Mouse (Mus musculus) liver, embryonic 12.5 days (tissue): Measurements from ENCODE around the gene Uchl4. TPM values are rescaled to one million over a fixed set of nuclear protein-coding genes. Genes with fewer than 3 reads are reported as not detected.
"Not testable (repeated sequence)": the region's sequence is repeated elsewhere in the genome, so short reads cannot be mapped to it uniquely, and the experiment has no call there.

Source experiments
- ATAC-seq: fragments of 200-750 bp; cut with Nextera tagmentation; 2 replicates; pipeline ENCODE4 v1.8.0; 2017; ENCODE audit warnings: moderate number of reproducible peaks, mild to moderate bottlenecking, moderate library complexity
- H3K27ac ChIP-seq: fragments of 300-500 bp; sonication (generic); 2 replicates; pipeline ENCODE4 v1.5.1; 2016; ENCODE audit warnings: mild to moderate bottlenecking
- H3K27me3 ChIP-seq: fragments of 300-500 bp; sonication (generic); replicated peaks from 2 replicates; pipeline ENCODE4 v1.6.1; 2016; ENCODE audit warnings: mild to moderate bottlenecking, moderate library complexity
- H3K36me3 ChIP-seq: fragments of 300-500 bp; sonication (generic); 2 replicates; pipeline ENCODE4 v1.6.1; 2016; ENCODE audit warnings: mild to moderate bottlenecking, moderate library complexity
- H3K4me1 ChIP-seq: fragments of 300-500 bp; sonication (generic); 2 replicates; pipeline ENCODE4 v1.6.1; 2016
- H3K4me2 ChIP-seq: fragments of 300-500 bp; sonication (generic); 2 replicates; pipeline ENCODE4 v1.6.1; 2016; ENCODE audit warnings: mild to moderate bottlenecking, moderate library complexity
- H3K4me3 ChIP-seq: fragments of 300-500 bp; sonication (generic); 2 replicates; pipeline ENCODE4 v1.5.1; 2016; ENCODE audit warnings: mild to moderate bottlenecking, moderate library complexity
- H3K9ac ChIP-seq: fragments of 300-500 bp; sonication (generic); 2 replicates; pipeline ENCODE4 v1.6.1; 2016; ENCODE audit warnings: mild to moderate bottlenecking, moderate library complexity
- H3K9me3 ChIP-seq: fragments of 300-500 bp; sonication (generic); replicated peaks from 2 replicates; pipeline ENCODE4 v1.6.1; 2016; ENCODE audit warnings: mild to moderate bottlenecking, moderate library complexity
- WGBS: fragments of 180-500 bp; shearing (Covaris S2); methylation state at CpG from one replicate; pipeline ENCODE4 v1.1.7; 2016; ENCODE audit not compliant: insufficient replicate concordance; 5-methylcytosine and 5-hydroxymethylcytosine counted together
- polyA plus RNA-seq: library from polyadenylated mRNA; unstranded; fragments of >200 nt; fragmentation: Nextera tagmentation; extraction: Ambion mirVana; gene quantifications from 2 replicates; pipeline ENCODE4 v1.2.1, GENCODE M21; 2016

The Uchl4 gene
- polyA plus RNA-seq = 1.5 and 2.0 TPM in 2 replicates

GRCm38 (mm10) chr9:64234768-64235435, at the start of gene Uchl4:
TSS of gene Uchl4 (plus strand) at chr9:64235201.
- ATAC-seq = no peak
- Histone ChIP-seq H3K27ac (no peak within 1 kb of the TSS), H3K9ac (no peak within 1 kb of the TSS), H3K4me2 (no peak within 1 kb of the TSS), H3K27me3 (no peaks in the 10 kb centered on the region), H3K9me3 (no peaks in the 10 kb centered on the region), H3K4me1 (peaks cover 10% of the 10 kb centered on the region; the same call in 1 of the 2 replicates), H3K36me3 (peaks cover 10% of the 10 kb centered on the region), H3K4me3 (no peak within 1 kb of the TSS)
- WGBS = 83% methylated on average over 8 of the region's 8 CpGs

- no peak for ATAC-seq
- H3K27me3 ChIP-seq = no peaks in the 10 kb centered on the region
These were observed 41.1 kb upstream of the Uchl4 start for GRCm38 (mm10) chr9:64193879-64194278.

GRCm38 (mm10) chr9:64195554-64195953, 39.4 kb upstream of the Uchl4 start:
- no peaks in the 10 kb centered on the region for H3K27me3 ChIP-seq
- no peak overlapping the region for H3K27ac ChIP-seq
- peaks cover 4% of the 10 kb centered on the region; the same call in 1 of the 2 replicates for H3K4me1 ChIP-seq
- no peaks in the 10 kb centered on the region for H3K9me3 ChIP-seq
- no peak for ATAC-seq
- 66% methylated on average over 4 of the region's 4 CpGs for WGBS
- no peak overlapping the region for H3K4me2 ChIP-seq
- no peak overlapping the region for H3K4me3 ChIP-seq
- no peak overlapping the region for H3K9ac ChIP-seq
- peaks cover 40% of the 10 kb centered on the region for H3K36me3 ChIP-seq

More at GRCm38 (mm10) chr9:64193879-64194278, 41.1 kb upstream of the Uchl4 start:
- Histone ChIP-seq H3K27ac (no peak overlapping the region), H3K4me1 (peaks cover 4% of the 10 kb centered on the region; the same call in 1 of the 2 replicates), H3K9me3 (no peaks in the 10 kb centered on the region), H3K36me3 (peaks cover 45% of the 10 kb centered on the region), H3K4me2 (no peak overlapping the region), H3K9ac (no peak overlapping the region), H3K4me3 (no peak overlapping the region)
- WGBS = 92% methylated on average over 1 of the region's 1 CpGs

- no peak overlapping the region for H3K9ac ChIP-seq
- peaks cover 41% of the 10 kb centered on the region for H3K36me3 ChIP-seq
- H3K27me3 ChIP-seq = no peaks in the 10 kb centered on the region
- WGBS = 77% methylated on average over 8 of the region's 8 CpGs
- no peak overlapping the region for H3K4me2 ChIP-seq
- no peaks in the 10 kb centered on the region for H3K9me3 ChIP-seq
- peaks cover 4% of the 10 kb centered on the region; the same call in 1 of the 2 replicates for H3K4me1 ChIP-seq
- no peak for ATAC-seq
- H3K4me3 ChIP-seq = no peak overlapping the region
- no peak overlapping the region for H3K27ac ChIP-seq
These were observed 37.5 kb upstream of the Uchl4 start for GRCm38 (mm10) chr9:64197524-64197923.

GRCm38 (mm10) chr9:64198068-64198762, 36.8 kb upstream of the Uchl4 start:
- peaks cover 4% of the 10 kb centered on the region; the same call in 1 of the 2 replicates for H3K4me1 ChIP-seq
- 91% methylated on average over 5 of the region's 5 CpGs for WGBS
- H3K9ac ChIP-seq = no peak overlapping the region
- no peak overlapping the region for H3K27ac ChIP-seq
- peaks cover 41% of the 10 kb centered on the region for H3K36me3 ChIP-seq
- H3K4me2 ChIP-seq = no peak overlapping the region
- ATAC-seq = no peak
- no peak overlapping the region for H3K4me3 ChIP-seq
- no peaks in the 10 kb centered on the region for H3K9me3 ChIP-seq
- no peaks in the 10 kb centered on the region for H3K27me3 ChIP-seq

GRCm38 (mm10) chr9:64198763-64199418, 36.1 kb upstream of the Uchl4 start:
- H3K27me3 ChIP-seq, H3K4me3 ChIP-seq, H3K4me2 ChIP-seq, H3K9ac ChIP-seq, H3K4me1 ChIP-seq, H3K9me3 ChIP-seq, H3K27ac ChIP-seq, ATAC-seq: not testable (repeated sequence)
- H3K36me3 ChIP-seq = peaks cover 40% of the 10 kb centered on the region
- 84% methylated on average over 7 of the region's 7 CpGs for WGBS

GRCm38 (mm10) chr9:64199897-64200296, 35.1 kb upstream of the Uchl4 start:
- Histone ChIP-seq H3K9me3 (no peaks in the 10 kb centered on the region), H3K4me1 (peaks cover 4% of the 10 kb centered on the region; the same call in 1 of the 2 replicates), H3K36me3 (peaks cover 49% of the 10 kb centered on the region), H3K27me3 (no peaks in the 10 kb centered on the region), H3K4me2 (no peak overlapping the region), H3K9ac (no peak overlapping the region), H3K4me3 (no peak overlapping the region), H3K27ac (no peak overlapping the region)
- ATAC-seq = no peak
- WGBS = 57% methylated on average over 2 of the region's 2 CpGs

- no peak overlapping the region for H3K4me3 ChIP-seq
- H3K4me1 ChIP-seq = no peaks in the 10 kb centered on the region
- H3K27ac ChIP-seq = no peak overlapping the region
- H3K9me3 ChIP-seq = no peaks in the 10 kb centered on the region
- no peak overlapping the region for H3K4me2 ChIP-seq
- no peak for ATAC-seq
- no peaks in the 10 kb centered on the region for H3K27me3 ChIP-seq
- no peak overlapping the region for H3K9ac ChIP-seq
- peaks cover 51% of the 10 kb centered on the region for H3K36me3 ChIP-seq
These were observed 32.7 kb upstream of the Uchl4 start for GRCm38 (mm10) chr9:64202331-64202730.

- no peak overlapping the region for H3K4me2 ChIP-seq
- no peak overlapping the region for H3K4me3 ChIP-seq
- H3K9me3 ChIP-seq = no peaks in the 10 kb centered on the region
- H3K36me3 ChIP-seq = peaks cover 56% of the 10 kb centered on the region
- ATAC-seq = no peak
- H3K27ac ChIP-seq = no peak overlapping the region
- H3K4me1 ChIP-seq = no peaks in the 10 kb centered on the region
- H3K27me3 ChIP-seq = no peaks in the 10 kb centered on the region
- H3K9ac ChIP-seq = no peak overlapping the region
These were observed 32.1 kb upstream of the Uchl4 start for GRCm38 (mm10) chr9:64202866-64203265.

GRCm38 (mm10) chr9:64207509-64208084, 27.4 kb upstream of the Uchl4 start:
- ATAC-seq = no peak
- Histone ChIP-seq H3K9ac (no peak overlapping the region), H3K4me3 (no peak overlapping the region), H3K4me1 (no peaks in the 10 kb centered on the region), H3K27me3 (no peaks in the 10 kb centered on the region), H3K4me2 (no peak overlapping the region), H3K27ac (no peak overlapping the region), H3K9me3 (no peaks in the 10 kb centered on the region), H3K36me3 (peaks cover 73% of the 10 kb centered on the region)
- 81% methylated on average over 3 of the region's 3 CpGs for WGBS

- Histone ChIP-seq H3K4me3 (no peak overlapping the region), H3K9me3 (no peaks in the 10 kb centered on the region), H3K4me2 (no peak overlapping the region), H3K27ac (no peak overlapping the region), H3K4me1 (0 out of 2 replicates have a peak, but pooled peaks cover 4% of the 10 kb centered on the region), H3K27me3 (no peaks in the 10 kb centered on the region), H3K9ac (no peak overlapping the region), H3K36me3 (peaks cover 40% of the 10 kb centered on the region)
- no peak for ATAC-seq
- WGBS = 82% methylated on average over 17 of the region's 17 CpGs
These were observed 20.5 kb upstream of the Uchl4 start for GRCm38 (mm10) chr9:64214452-64214851.

- 34% methylated on average over 4 of the region's 4 CpGs for WGBS
- Histone ChIP-seq H3K27ac (no peak overlapping the region), H3K4me1 (peaks cover 9% of the 10 kb centered on the region; the same call in 1 of the 2 replicates), H3K36me3 (peaks cover 26% of the 10 kb centered on the region), H3K9ac (no peak overlapping the region), H3K27me3 (no peaks in the 10 kb centered on the region), H3K4me2 (no peak overlapping the region), H3K9me3 (no peaks in the 10 kb centered on the region), H3K4me3 (no peak overlapping the region)
- ATAC-seq = no peak
These were observed 18.9 kb upstream of the Uchl4 start for GRCm38 (mm10) chr9:64216090-64216489.
